ENCODE assay signal across 9 mouse cellular contexts in genomic region chr5:67848511-67849014, GRCm38 (mm10). TPM values are rescaled to one million over a fixed set of nuclear protein-coding genes. Genes with fewer than 3 reads are reported as not detected.
DNase-seq lines count a peak whose midpoint lies in the region; ATAC-seq and TF ChIP-seq lines count a peak whose summit lies in the region.
"Had no signal": no experiment of that assay in that cellular context is flagged by ENCODE, and none has a peak within 500 bp of the region (broad histone marks: within the 10 kb centered on the region; RNA-seq: fewer than 3 reads in every experiment).

No protein-coding gene starts in this region.

- H3K9ac ChIP-seq in embryonic facial prominence, embryonic 12.5 days = no peak overlapping the region
- no peak overlapping the region for H3K9ac ChIP-seq in kidney, postnatal 0 days (ENCODE audit: low read depth, low read length)
- no peak overlapping the region for H3K9ac ChIP-seq in hindbrain, embryonic 16.5 days (ENCODE audit: low read depth, low read length)
- H3K9ac ChIP-seq in midbrain, embryonic 15.5 days = no peak overlapping the region; the same call in 1 of the 2 replicates

- 69% methylated on average over 12 of the region's 12 CpGs for WGBS in embryonic facial prominence, embryonic 12.5 days
- whole genome bisulfite sequencing in embryonic facial prominence, embryonic 10.5 days = 76% methylated on average over 12 of the region's 12 CpGs
- WGBS in kidney, postnatal 0 days = 57% methylated on average over 12 of the region's 12 CpGs
- WGBS in hindbrain, embryonic 16.5 days = 36% methylated on average over 12 of the region's 12 CpGs
- WGBS in midbrain, embryonic 15.5 days = 35% methylated on average over 12 of the region's 12 CpGs

- H3K4me1 ChIP-seq in embryonic facial prominence, embryonic 12.5 days = peaks cover 15% of the 10 kb centered on the region
- H3K4me1 ChIP-seq in embryonic facial prominence, embryonic 10.5 days = peaks cover 38% of the 10 kb centered on the region
- 0 out of 2 replicates have a peak, but pooled peaks cover 2% of the 10 kb centered on the region for H3K4me1 ChIP-seq in kidney, postnatal 0 days (replicated peaks; ENCODE audit: insufficient read depth, low read length)
- H3K4me1 ChIP-seq in hindbrain, embryonic 16.5 days (ENCODE audit: control insufficient read depth, insufficient read depth, low read depth, low read length) = peaks cover 24% of the 10 kb centered on the region
- peaks cover 42% of the 10 kb centered on the region for H3K4me1 ChIP-seq in midbrain, embryonic 15.5 days

- peaks cover 5% of the 10 kb centered on the region for H3K27me3 ChIP-seq in embryonic facial prominence, embryonic 12.5 days
- H3K27me3 ChIP-seq in embryonic facial prominence, embryonic 10.5 days (replicated peaks; ENCODE audit: low read depth, poor library complexity, severe bottlenecking) = peaks cover 12% of the 10 kb centered on the region
- H3K27me3 ChIP-seq in kidney, postnatal 0 days (ENCODE audit: insufficient read depth, low read length) = no peaks in the 10 kb centered on the region
- no peaks in the 10 kb centered on the region for H3K27me3 ChIP-seq in hindbrain, embryonic 16.5 days (replicated peaks; ENCODE audit: control insufficient read depth, insufficient read depth, low read length)
- no peaks in the 10 kb centered on the region for H3K27me3 ChIP-seq in midbrain, embryonic 15.5 days (replicated peaks)

- peak overlapping the region; percentile 94; the same call in 1 of the 2 replicates for H3K4me2 ChIP-seq in embryonic facial prominence, embryonic 12.5 days (replicated peaks)
- peak overlapping the region; percentile 91 for H3K4me2 ChIP-seq in kidney, postnatal 0 days (ENCODE audit: low read length)
- H3K4me2 ChIP-seq in hindbrain, embryonic 16.5 days (ENCODE audit: low read length) = peak overlapping the region; percentile 94
- H3K4me2 ChIP-seq in midbrain, embryonic 15.5 days = peak overlapping the region; percentile 86

- H3K9me3 ChIP-seq in embryonic facial prominence, embryonic 12.5 days = no peaks in the 10 kb centered on the region
- H3K9me3 ChIP-seq in embryonic facial prominence, embryonic 10.5 days = no peaks in the 10 kb centered on the region
- H3K9me3 ChIP-seq in kidney, postnatal 0 days (replicated peaks; ENCODE audit: low read length) = no peaks in the 10 kb centered on the region
- no peaks in the 10 kb centered on the region for H3K9me3 ChIP-seq in hindbrain, embryonic 16.5 days (ENCODE audit: control insufficient read depth, low read length)
- H3K9me3 ChIP-seq in midbrain, embryonic 15.5 days = no peaks in the 10 kb centered on the region

- no peak for TF ChIP-seq CTCF in kidney, postnatal 0 days (IDR thresholded peaks at IDR 0.05; ENCODE audit: low read depth)

- H3K27ac ChIP-seq in embryonic facial prominence, embryonic 12.5 days = no peak overlapping the region
- H3K27ac ChIP-seq in embryonic facial prominence, embryonic 10.5 days (replicated peaks) = no peak overlapping the region
- no peak overlapping the region for H3K27ac ChIP-seq in kidney, postnatal 0 days
- 0 out of 2 replicates have a peak overlapping the region, but pooled peaks have one; percentile 29 for H3K27ac ChIP-seq in hindbrain, embryonic 16.5 days (ENCODE audit: low read depth, low read length)
- peak overlapping the region; percentile 94 for H3K27ac ChIP-seq in midbrain, embryonic 15.5 days

- H3K4me3 ChIP-seq in embryonic facial prominence, embryonic 12.5 days = no peak overlapping the region
- H3K4me3 ChIP-seq in embryonic facial prominence, embryonic 10.5 days = no peak overlapping the region
- H3K4me3 ChIP-seq in kidney, postnatal 0 days (replicated peaks; ENCODE audit: low read depth, low read length) = no peak overlapping the region
- 0 out of 2 replicates have a peak overlapping the region, but pooled peaks have one; percentile 94 for H3K4me3 ChIP-seq in hindbrain, embryonic 16.5 days (ENCODE audit: low read length)
- peak overlapping the region; percentile 82 for H3K4me3 ChIP-seq in midbrain, embryonic 15.5 days

- H3K36me3 ChIP-seq in embryonic facial prominence, embryonic 12.5 days = no peaks in the 10 kb centered on the region
- no peaks in the 10 kb centered on the region for H3K36me3 ChIP-seq in embryonic facial prominence, embryonic 10.5 days (replicated peaks)
- H3K36me3 ChIP-seq in kidney, postnatal 0 days (ENCODE audit: insufficient read depth, low read length) = no peaks in the 10 kb centered on the region
- H3K36me3 ChIP-seq in hindbrain, embryonic 16.5 days (ENCODE audit: control insufficient read depth, insufficient read depth, low read length) = no peaks in the 10 kb centered on the region
- H3K36me3 ChIP-seq in midbrain, embryonic 15.5 days (replicated peaks) = no peaks in the 10 kb centered on the region

- DNase-seq in embryonic facial prominence, embryonic 10.5 days (ENCODE audit: low spot score) = no peak
- no peak for DNase-seq in kidney, postnatal 0 days (ENCODE audit: low spot score)
- DNase-seq in kidney, adult 8-10 months = no peak
- DNase-seq in urinary bladder, postnatal 36 days (ENCODE audit: low spot score in 2 of 2) = no peak
- DNase-seq in lung, postnatal 4 days = no peak
- DNase-seq: kidney, postnatal 36 days had no signal

- ATAC-seq in embryonic facial prominence, embryonic 12.5 days (ENCODE audit: insufficient number of reproducible peaks, insufficient read depth, low FRiP score, low TSS enrichment) = no peak
- no peak for ATAC-seq in kidney, postnatal 0 days (replicated peaks; ENCODE audit: low FRiP score, low read depth)
- no peak for ATAC-seq in hindbrain, embryonic 16.5 days
- ATAC-seq in midbrain, embryonic 15.5 days (replicated peaks) = no peak

RNA-seq across cellular contexts. Expression of gene Atp8a1, which starts 1.3 kb away (rescaled TPM):
- polyA plus RNA-seq in embryonic facial prominence, embryonic 12.5 days (2016; fragmentation: Nextera tagmentation; extraction: Ambion mirVana) = 11.5 and 12.0 TPM in 2 replicates
- 9.2 and 9.7 TPM in 2 replicates for polyA plus RNA-seq in embryonic facial prominence, embryonic 10.5 days (2016; fragmentation: Nextera tagmentation; extraction: Ambion mirVana)
- polyA plus RNA-seq in kidney, postnatal 0 days (2015; fragmentation: Nextera tagmentation; extraction: Ambion mirVana) = 7.9 and 8.7 TPM in 2 replicates
- 50.8 and 55.2 TPM in 2 replicates for polyA plus RNA-seq in hindbrain, embryonic 16.5 days (2015; fragmentation: Nextera tagmentation; extraction: Ambion mirVana)
- 46.2 and 53.6 TPM in 2 replicates for polyA plus RNA-seq in midbrain, embryonic 15.5 days (2015; fragmentation: Nextera tagmentation; extraction: Ambion mirVana)

Comparison
In these comparisons a context has a peak if more than half of its experiments do, and no peak if none do; other contexts are left out.
1. H3K27ac ChIP-seq: peak in hindbrain, embryonic 16.5 days (single experiment) and midbrain, embryonic 15.5 days (single experiment); none in embryonic facial prominence, embryonic 12.5 days (single experiment), embryonic facial prominence, embryonic 10.5 days (single experiment) and kidney, postnatal 0 days (single experiment).
2. H3K4me3 ChIP-seq: peak in hindbrain, embryonic 16.5 days (single experiment) and midbrain, embryonic 15.5 days (single experiment); none in embryonic facial prominence, embryonic 12.5 days (single experiment), embryonic facial prominence, embryonic 10.5 days (single experiment) and kidney, postnatal 0 days (single experiment).
3. Peak in every context shown above with its lines, with median percentiles within 50 percentile points of each other: H3K4me2 ChIP-seq.